Mouse (Mus musculus): ENCODE measurements around the gene Ddr1. TPM values are rescaled to one million over a fixed set of nuclear protein-coding genes. Genes with fewer than 3 reads are reported as not detected.

Ddr1 gene
- polyA plus RNA-seq, 1 experiment, result 56.6 TPM

DNA sequence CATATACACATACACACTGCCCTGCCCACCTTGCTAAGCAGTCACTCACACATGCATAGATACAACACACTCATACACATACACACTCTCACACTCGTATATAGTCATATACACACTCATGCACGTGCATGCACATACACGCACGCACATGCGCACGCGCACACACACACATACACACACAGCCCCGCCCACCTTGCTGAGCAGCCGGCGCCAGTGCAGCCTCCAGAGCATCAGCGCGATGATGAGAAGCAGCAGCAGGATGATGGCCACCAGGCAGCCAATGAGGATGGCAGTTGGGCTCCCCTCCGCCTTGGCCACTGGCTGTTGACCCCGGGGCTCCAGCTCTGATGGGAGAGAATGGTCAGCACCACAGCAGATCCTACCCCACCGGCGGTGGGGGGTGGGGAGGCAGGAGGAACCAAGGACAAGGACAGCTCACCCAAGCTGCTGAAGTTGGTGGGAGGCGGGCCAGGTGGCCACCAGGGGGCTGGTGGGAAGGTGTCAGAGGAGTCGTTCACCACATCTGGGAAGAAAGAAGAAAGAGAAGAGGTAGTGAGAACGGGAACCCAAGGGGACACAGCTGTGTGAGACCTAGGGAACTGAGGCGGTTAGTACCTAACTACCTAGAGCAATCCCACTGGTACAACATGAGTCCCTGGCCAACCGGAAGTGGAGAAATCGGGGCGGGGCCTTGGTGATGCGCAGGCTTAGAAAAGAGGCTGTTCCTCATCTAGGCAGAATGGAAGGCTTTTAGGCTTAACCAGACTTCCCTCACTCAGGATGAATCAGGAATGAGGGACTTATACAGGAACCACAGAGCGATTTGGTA lies 15.9 kb downstream of the Ddr1 start:
- H3K79me3 ChIP-seq (ENCODE audit: low read depth), result no peaks in the 10 kb centered on the region
- no peaks in the 10 kb centered on the region for H3K27me3 ChIP-seq (ENCODE audit: control insufficient read depth, insufficient read depth, insufficient read length)
- TF ChIP-seq MAX (IDR thresholded peaks at IDR 0.05), result no peak
- no peak for TF ChIP-seq CTCF (IDR thresholded peaks at IDR 0.05; ENCODE audit: control insufficient read depth, insufficient read depth, insufficient read length)
- no peak for TF ChIP-seq FOSL1 (IDR thresholded peaks at IDR 0.05; ENCODE audit: insufficient read depth, low read length, poor library complexity, severe bottlenecking)
- no peak for TF ChIP-seq USF1 (IDR thresholded peaks at IDR 0.05; ENCODE audit: low read depth)
- TF ChIP-seq CEBPB (IDR thresholded peaks at IDR 0.05; ENCODE audit: low read depth), result no peak
- TF ChIP-seq MYOD1 (IDR thresholded peaks at IDR 0.05; ENCODE audit: control insufficient read depth, insufficient read length, low read depth), result no peak
- TF ChIP-seq MYOG (IDR thresholded peaks at IDR 0.05; ENCODE audit: control insufficient read depth, extremely low read depth, insufficient read length), result no peak
- no peak overlapping the region for H3ac ChIP-seq (ENCODE audit: control insufficient read depth, insufficient read length, low read depth)
- peaks cover 67% of the 10 kb centered on the region for H3K36me3 ChIP-seq (ENCODE audit: control insufficient read depth, insufficient read depth)
- peaks cover under 1% of the 10 kb centered on the region for H3K79me2 ChIP-seq (ENCODE audit: control insufficient read depth, insufficient read depth)
- no peak overlapping the region for H3K4me3 ChIP-seq (ENCODE audit: insufficient read depth, poor library complexity, severe bottlenecking)

DNA sequence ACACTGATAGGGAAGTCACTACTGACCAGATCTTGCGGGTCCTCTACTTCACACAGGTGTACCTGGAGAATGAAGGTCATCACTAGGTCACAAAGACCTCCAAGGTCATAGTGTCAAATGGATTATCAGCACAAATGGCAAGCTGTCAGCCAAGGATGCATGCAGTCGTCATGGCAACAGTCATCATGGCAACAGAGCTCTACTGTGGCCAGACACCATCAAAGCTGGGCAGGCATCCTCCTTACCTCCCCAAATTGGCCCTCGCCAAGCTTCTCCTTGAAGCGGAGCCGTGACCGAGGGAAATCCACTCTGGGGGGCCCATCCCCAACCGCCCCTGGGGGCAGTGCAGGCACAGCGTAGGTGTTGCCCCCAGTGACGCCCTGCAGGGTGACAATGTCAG lies 19.4 kb downstream of the Ddr1 start:
- H3K79me3 ChIP-seq (ENCODE audit: low read depth), result no peaks in the 10 kb centered on the region
- H3K27me3 ChIP-seq (ENCODE audit: control insufficient read depth, insufficient read depth, insufficient read length), result no peaks in the 10 kb centered on the region
- no peak overlapping the region for H3ac ChIP-seq (ENCODE audit: control insufficient read depth, insufficient read length, low read depth)
- H3K79me2 ChIP-seq (ENCODE audit: control insufficient read depth, insufficient read depth), result no peaks in the 10 kb centered on the region
- no peak overlapping the region for H3K4me3 ChIP-seq (ENCODE audit: insufficient read depth, poor library complexity, severe bottlenecking)
- TF ChIP-seq CTCF (IDR thresholded peaks at IDR 0.05; ENCODE audit: control insufficient read depth, insufficient read depth, insufficient read length) (no peak), MAX (IDR thresholded peaks at IDR 0.05) (no peak), USF1 (IDR thresholded peaks at IDR 0.05; ENCODE audit: low read depth) (no peak), CEBPB (IDR thresholded peaks at IDR 0.05; ENCODE audit: low read depth) (no peak), MYOG (IDR thresholded peaks at IDR 0.05; ENCODE audit: control insufficient read depth, extremely low read depth, insufficient read length) (no peak), MYOD1 (IDR thresholded peaks at IDR 0.05; ENCODE audit: control insufficient read depth, insufficient read length, low read depth) (no peak), FOSL1 (IDR thresholded peaks at IDR 0.05; ENCODE audit: insufficient read depth, low read length, poor library complexity, severe bottlenecking) (no peak)
- H3K36me3 ChIP-seq (ENCODE audit: control insufficient read depth, insufficient read depth), result peaks cover 60% of the 10 kb centered on the region

DNA sequence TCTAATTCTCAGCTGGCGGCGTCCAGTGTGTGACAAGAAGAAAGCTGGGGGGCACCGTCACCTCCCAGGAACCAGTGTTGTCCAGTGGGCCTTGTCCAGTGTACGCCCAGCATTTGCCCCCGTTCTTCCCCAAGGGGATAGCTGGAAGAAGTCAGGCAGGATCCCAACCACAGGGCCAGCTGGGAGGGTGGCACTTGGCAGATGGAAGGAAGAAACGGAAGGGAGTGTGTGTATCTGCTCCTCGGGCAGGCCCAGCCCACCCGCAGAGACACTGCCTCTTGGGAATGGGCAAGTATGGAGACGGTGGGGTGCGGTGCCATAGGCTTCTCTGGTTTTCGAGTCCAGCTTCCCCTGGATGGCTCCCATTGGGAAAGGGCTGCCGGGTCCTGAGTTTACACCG lies 22.4 kb downstream of the Ddr1 start:
- Histone ChIP-seq H3K79me2 (ENCODE audit: control insufficient read depth, insufficient read depth) (no peaks in the 10 kb centered on the region), H3K79me3 (ENCODE audit: low read depth) (no peaks in the 10 kb centered on the region), H3K4me3 (ENCODE audit: insufficient read depth, poor library complexity, severe bottlenecking) (no peak overlapping the region), H3ac (ENCODE audit: control insufficient read depth, insufficient read length, low read depth) (no peak overlapping the region), H3K36me3 (ENCODE audit: control insufficient read depth, insufficient read depth) (peaks cover 37% of the 10 kb centered on the region), H3K27me3 (ENCODE audit: control insufficient read depth, insufficient read depth, insufficient read length) (no peaks in the 10 kb centered on the region)
- no peak for TF ChIP-seq FOSL1 (IDR thresholded peaks at IDR 0.05; ENCODE audit: insufficient read depth, low read length, poor library complexity, severe bottlenecking)
- TF ChIP-seq CTCF (IDR thresholded peaks at IDR 0.05; ENCODE audit: control insufficient read depth, insufficient read depth, insufficient read length), result no peak
- TF ChIP-seq MYOG (IDR thresholded peaks at IDR 0.05; ENCODE audit: control insufficient read depth, extremely low read depth, insufficient read length), result no peak
- no peak for TF ChIP-seq CEBPB (IDR thresholded peaks at IDR 0.05; ENCODE audit: low read depth)
- TF ChIP-seq MAX (IDR thresholded peaks at IDR 0.05), result no peak
- TF ChIP-seq USF1 (IDR thresholded peaks at IDR 0.05; ENCODE audit: low read depth), result no peak
- TF ChIP-seq MYOD1 (IDR thresholded peaks at IDR 0.05; ENCODE audit: control insufficient read depth, insufficient read length, low read depth), result no peak

DNA sequence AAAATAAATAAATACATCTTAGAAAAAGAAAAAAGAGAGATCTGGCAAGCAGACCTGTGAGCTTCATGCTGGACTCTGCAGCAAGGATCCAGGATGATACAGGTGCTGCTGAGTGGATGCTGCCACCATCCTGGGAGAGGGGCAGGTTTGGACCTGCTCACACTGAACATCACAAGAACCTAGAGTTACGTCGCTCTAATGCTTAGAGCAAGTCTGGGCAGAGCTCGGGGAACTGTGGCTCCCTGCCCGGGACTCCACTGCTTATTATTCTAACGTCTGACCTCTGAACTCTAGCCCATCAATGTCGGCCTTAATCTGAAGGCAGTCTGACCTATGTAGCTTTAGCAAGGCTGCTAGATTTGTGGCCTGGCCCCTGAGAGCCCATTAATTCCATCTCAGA lies 23.8 kb downstream of the Ddr1 start:
- Histone ChIP-seq H3K27me3 (ENCODE audit: control insufficient read depth, insufficient read depth, insufficient read length) (no peaks in the 10 kb centered on the region), H3K79me3 (ENCODE audit: low read depth) (no peaks in the 10 kb centered on the region), H3K4me3 (ENCODE audit: insufficient read depth, poor library complexity, severe bottlenecking) (no peak overlapping the region), H3ac (ENCODE audit: control insufficient read depth, insufficient read length, low read depth) (no peak overlapping the region), H3K36me3 (ENCODE audit: control insufficient read depth, insufficient read depth) (peaks cover 33% of the 10 kb centered on the region), H3K79me2 (ENCODE audit: control insufficient read depth, insufficient read depth) (no peaks in the 10 kb centered on the region)
- TF ChIP-seq CEBPB (IDR thresholded peaks at IDR 0.05; ENCODE audit: low read depth), result no peak
- TF ChIP-seq MAX (IDR thresholded peaks at IDR 0.05), result no peak
- no peak for TF ChIP-seq CTCF (IDR thresholded peaks at IDR 0.05; ENCODE audit: control insufficient read depth, insufficient read depth, insufficient read length)
- no peak for TF ChIP-seq MYOD1 (IDR thresholded peaks at IDR 0.05; ENCODE audit: control insufficient read depth, insufficient read length, low read depth)
- no peak for TF ChIP-seq FOSL1 (IDR thresholded peaks at IDR 0.05; ENCODE audit: insufficient read depth, low read length, poor library complexity, severe bottlenecking)
- no peak for TF ChIP-seq USF1 (IDR thresholded peaks at IDR 0.05; ENCODE audit: low read depth)
- no peak for TF ChIP-seq MYOG (IDR thresholded peaks at IDR 0.05; ENCODE audit: control insufficient read depth, extremely low read depth, insufficient read length)

DNA sequence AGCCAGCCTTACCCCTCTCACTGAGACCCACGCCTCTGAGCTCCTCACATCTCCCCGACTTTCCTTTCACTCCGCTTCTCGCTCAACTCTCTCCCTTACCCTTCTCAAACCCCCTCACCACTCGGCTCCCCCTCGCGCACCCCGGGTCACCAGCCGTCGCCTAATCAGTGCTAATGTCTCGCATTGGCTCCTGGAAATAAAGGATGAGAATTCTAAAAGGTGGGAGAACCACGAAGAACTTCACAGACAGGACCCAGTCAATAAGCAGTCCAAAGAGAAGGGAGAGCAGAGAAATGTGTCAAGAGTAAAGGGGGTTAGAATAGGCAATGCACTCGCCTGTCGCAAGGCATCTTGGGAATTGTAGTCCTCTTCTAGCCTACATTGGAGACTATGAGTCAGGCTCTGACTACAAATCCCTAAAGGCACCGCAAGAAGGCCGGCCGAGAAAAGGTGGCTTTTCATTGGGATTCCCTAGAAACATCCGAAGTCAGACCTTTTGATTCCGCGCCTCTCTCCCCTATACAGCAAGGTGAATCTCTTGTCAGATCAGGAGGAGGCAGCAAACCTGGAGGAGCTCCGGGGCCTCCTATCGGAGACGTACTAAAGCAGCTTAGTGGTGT lies 30.9 kb downstream of the Ddr1 start, which contains the start of gene Gtf2h4:
Gtf2h4 (minus strand) TSS at position 324 of the 620 bp plus-strand sequence.
- H3K27me3 ChIP-seq (ENCODE audit: control insufficient read depth, insufficient read depth, insufficient read length), result no peaks in the 10 kb centered on the region
- H3K79me2 ChIP-seq (ENCODE audit: control insufficient read depth, insufficient read depth), result peaks cover 9% of the 10 kb centered on the region
- TF ChIP-seq USF1 (IDR thresholded peaks at IDR 0.05; ENCODE audit: low read depth), result no peak
- TF ChIP-seq CEBPB (IDR thresholded peaks at IDR 0.05; ENCODE audit: low read depth), result no peak
- TF ChIP-seq CTCF (IDR thresholded peaks at IDR 0.05; ENCODE audit: control insufficient read depth, insufficient read depth, insufficient read length), result no peak
- H3K36me3 ChIP-seq (ENCODE audit: control insufficient read depth, insufficient read depth), result peaks cover 6% of the 10 kb centered on the region
- no peaks in the 10 kb centered on the region for H3K79me3 ChIP-seq (ENCODE audit: low read depth)
- peak within 1 kb of the TSS; percentile 55 for H3K4me3 ChIP-seq (ENCODE audit: insufficient read depth, poor library complexity, severe bottlenecking)
- H3ac ChIP-seq (ENCODE audit: control insufficient read depth, insufficient read length, low read depth), result peak within 1 kb of the TSS; percentile 89

Measured in C2C12 (cell line).